Mouse (Mus musculus): ENCODE results near the gene Plp2. TPM values are rescaled to one million over a fixed set of nuclear protein-coding genes. Genes with fewer than 3 reads are reported as not detected.

Gene Plp2
- polyA plus RNA-seq, 1 experiment from 2014 or later, result 79.5 TPM

DNA sequence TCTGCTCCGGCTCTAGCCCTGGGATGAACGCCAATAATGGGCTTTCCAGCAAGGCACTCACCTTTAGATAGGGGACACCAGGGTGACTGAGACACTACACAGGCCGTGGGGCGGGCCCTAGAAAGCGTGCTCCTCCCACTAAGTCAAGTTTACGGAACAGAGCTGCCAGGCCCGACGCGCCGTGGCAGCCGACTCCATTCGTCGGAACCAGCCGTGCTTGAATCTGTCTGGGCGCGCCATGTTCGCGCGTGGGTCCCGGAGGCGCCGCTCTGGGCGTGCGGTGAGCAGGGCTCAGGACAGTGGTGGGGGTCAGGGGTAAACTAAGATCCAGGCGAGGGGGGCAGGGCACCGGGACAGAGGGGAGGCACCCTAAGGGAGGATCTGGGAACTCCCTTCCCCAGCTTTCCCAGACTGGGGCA is 14.0 kb downstream of the Plp2 start, which contains the start of gene Prickle3:
Gene Prickle3, plus strand, starts transcription at position 40 of the 419 bp plus-strand sequence.
- no peak within 1 kb of the TSS for H3K27ac ChIP-seq (ENCODE audit: low read depth, low read length)
- 15% methylated on average over 26 of the region's 26 CpGs for WGBS
- H3K4me1 ChIP-seq (replicated peaks; ENCODE audit: control insufficient read depth, insufficient read depth, low read length), result 0 out of 2 replicates have a peak, but pooled peaks cover 3% of the 10 kb centered on the region
- H3K4me2 ChIP-seq, result peak within 1 kb of the TSS; percentile 68
- no peaks in the 10 kb centered on the region for H3K9me3 ChIP-seq (ENCODE audit: control insufficient read depth, low read length)
- peak; percentile 70 for ATAC-seq (replicated peaks; ENCODE audit: low FRiP score)
- H3K9ac ChIP-seq (ENCODE audit: low read depth, low read length), result peak within 1 kb of the TSS; percentile 57
- peak within 1 kb of the TSS; percentile 49 for H3K4me3 ChIP-seq (ENCODE audit: low read depth, low read length)
- no peaks in the 10 kb centered on the region for H3K36me3 ChIP-seq (ENCODE audit: control insufficient read depth, insufficient read depth, low read length)
- no peak for DNase-seq (ENCODE audit: low spot score)
- no peaks in the 10 kb centered on the region for H3K27me3 ChIP-seq (replicated peaks; ENCODE audit: control insufficient read depth, insufficient read depth, low read length)

DNA sequence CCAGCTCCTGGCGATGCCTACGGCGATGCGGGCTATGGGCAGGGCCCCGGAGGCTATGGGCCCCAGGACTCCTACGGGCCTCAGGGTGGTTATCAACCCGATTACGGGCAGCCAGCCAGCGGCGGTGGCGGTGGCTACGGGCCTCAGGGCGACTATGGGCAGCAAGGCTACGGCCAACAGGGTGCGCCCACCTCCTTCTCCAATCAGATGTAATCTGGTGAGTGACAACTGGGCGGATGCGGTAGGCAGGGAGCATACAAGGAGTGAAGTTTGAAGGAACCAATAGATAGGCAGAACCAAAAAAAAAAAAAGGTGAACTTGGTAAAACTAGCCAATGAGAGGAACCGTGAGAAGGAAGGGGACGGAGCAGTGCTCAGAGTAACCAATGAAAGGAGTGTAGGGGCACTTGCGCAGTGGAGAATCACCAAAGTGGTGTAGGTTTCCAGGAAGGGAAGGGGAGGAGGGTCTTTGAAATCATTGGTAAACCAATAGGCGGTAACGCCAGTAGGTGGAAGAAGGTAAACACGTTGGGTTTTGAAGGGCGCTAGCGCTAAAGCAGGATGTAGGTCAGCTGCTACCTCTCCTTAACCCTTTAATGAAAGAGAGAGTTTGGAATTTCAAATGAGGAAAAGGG is 22.4 kb downstream of the Plp2 start:
- DNase-seq (ENCODE audit: low spot score), result peak; percentile 67
- H3K4me3 ChIP-seq (ENCODE audit: low read depth, low read length), result peak overlapping the region; percentile 53
- H3K36me3 ChIP-seq (ENCODE audit: control insufficient read depth, insufficient read depth, low read length), result no peaks in the 10 kb centered on the region
- 11% methylated on average over 25 of the region's 25 CpGs for WGBS
- peak overlapping the region; percentile 70 for H3K9ac ChIP-seq (ENCODE audit: low read depth, low read length)
- peak; percentile 97 for ATAC-seq (replicated peaks; ENCODE audit: low FRiP score)
- no peaks in the 10 kb centered on the region for H3K27me3 ChIP-seq (replicated peaks; ENCODE audit: control insufficient read depth, insufficient read depth, low read length)
- no peaks in the 10 kb centered on the region for H3K4me1 ChIP-seq (replicated peaks; ENCODE audit: control insufficient read depth, insufficient read depth, low read length)
- peak overlapping the region; percentile 69 for H3K4me2 ChIP-seq
- no peaks in the 10 kb centered on the region for H3K9me3 ChIP-seq (ENCODE audit: control insufficient read depth, low read length)
- H3K27ac ChIP-seq (ENCODE audit: low read depth, low read length), result peak overlapping the region; percentile 75; the same call in 1 of the 2 replicates

- Histone ChIP-seq H3K36me3 (ENCODE audit: control insufficient read depth, insufficient read depth, low read length) (no peaks in the 10 kb centered on the region), H3K4me2 (no peak overlapping the region), H3K27ac (ENCODE audit: low read depth, low read length) (no peak overlapping the region), H3K4me3 (ENCODE audit: low read depth, low read length) (no peak overlapping the region), H3K9me3 (ENCODE audit: control insufficient read depth, low read length) (no peaks in the 10 kb centered on the region), H3K9ac (ENCODE audit: low read depth, low read length) (no peak overlapping the region), H3K4me1 (replicated peaks; ENCODE audit: control insufficient read depth, insufficient read depth, low read length) (no peaks in the 10 kb centered on the region), H3K27me3 (replicated peaks; ENCODE audit: control insufficient read depth, insufficient read depth, low read length) (no peaks in the 10 kb centered on the region; the same call in 1 of the 2 replicates)
- WGBS, result 11% methylated on average over 5 of the region's 5 CpGs
- no peak for ATAC-seq (replicated peaks; ENCODE audit: low FRiP score)
- DNase-seq (ENCODE audit: low spot score), result peak; percentile 73
These were observed 25.8 kb downstream of the Plp2 start for GRCm38 (mm10) chrX:7645349-7645748.

- Histone ChIP-seq H3K4me3 (ENCODE audit: low read depth, low read length) (no peak overlapping the region), H3K27ac (ENCODE audit: low read depth, low read length) (no peak overlapping the region), H3K4me1 (replicated peaks; ENCODE audit: control insufficient read depth, insufficient read depth, low read length) (no peaks in the 10 kb centered on the region), H3K9ac (ENCODE audit: low read depth, low read length) (no peak overlapping the region), H3K27me3 (replicated peaks; ENCODE audit: control insufficient read depth, insufficient read depth, low read length) (peaks cover 11% of the 10 kb centered on the region), H3K4me2 (no peak overlapping the region), H3K9me3 (ENCODE audit: control insufficient read depth, low read length) (no peaks in the 10 kb centered on the region), H3K36me3 (ENCODE audit: control insufficient read depth, insufficient read depth, low read length) (no peaks in the 10 kb centered on the region)
- WGBS, result 35% methylated on average over 12 of the region's 12 CpGs
- ATAC-seq (replicated peaks; ENCODE audit: low FRiP score), result no peak
- no peak for DNase-seq (ENCODE audit: low spot score)
These were observed 30.4 kb downstream of the Plp2 start for GRCm38 (mm10) chrX:7640785-7641184.

DNA sequence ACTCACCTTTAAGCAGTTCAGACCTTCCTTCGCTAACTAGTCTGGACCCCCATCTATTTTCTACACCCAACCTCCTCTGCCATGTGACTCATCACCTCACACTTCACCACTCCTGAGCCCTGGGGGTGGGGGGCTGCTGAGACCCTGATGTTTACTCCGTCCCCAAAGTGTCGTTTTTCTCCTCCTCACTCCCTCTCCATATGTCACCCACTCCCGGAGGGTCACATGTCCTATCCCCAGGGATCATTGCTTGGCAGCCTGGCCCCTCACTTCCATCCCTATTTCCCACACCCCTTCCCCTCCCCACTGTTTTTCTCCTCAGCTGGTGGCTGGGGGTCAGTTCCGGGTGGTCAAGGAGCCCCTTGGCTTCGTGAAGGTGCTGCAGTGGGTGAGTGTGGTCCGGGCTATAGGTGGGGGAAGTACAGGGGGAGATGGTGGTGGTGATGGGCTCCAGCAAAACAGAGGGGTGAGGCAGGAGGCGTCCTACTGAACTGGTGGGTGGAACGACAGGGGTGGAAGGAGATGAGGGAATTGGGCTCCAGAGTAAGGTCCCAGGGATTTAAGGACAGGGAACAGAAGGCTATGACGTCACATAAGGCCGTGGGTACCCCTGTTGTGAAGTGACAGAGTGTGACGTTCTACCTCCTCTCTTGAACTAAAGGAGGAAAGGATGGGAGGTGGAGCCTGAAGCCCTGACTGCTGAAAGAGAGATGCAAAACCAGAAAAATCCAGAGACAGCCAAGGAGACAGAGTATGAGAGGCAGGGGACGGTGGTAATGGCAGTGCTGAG is 31.5 kb downstream of the Plp2 start:
- Histone ChIP-seq H3K27me3 (replicated peaks; ENCODE audit: control insufficient read depth, insufficient read depth, low read length) (peaks cover 11% of the 10 kb centered on the region), H3K27ac (ENCODE audit: low read depth, low read length) (no peak overlapping the region), H3K4me3 (ENCODE audit: low read depth, low read length) (no peak overlapping the region), H3K4me2 (no peak overlapping the region), H3K4me1 (replicated peaks; ENCODE audit: control insufficient read depth, insufficient read depth, low read length) (no peaks in the 10 kb centered on the region), H3K9me3 (ENCODE audit: control insufficient read depth, low read length) (no peaks in the 10 kb centered on the region), H3K36me3 (ENCODE audit: control insufficient read depth, insufficient read depth, low read length) (no peaks in the 10 kb centered on the region), H3K9ac (ENCODE audit: low read depth, low read length) (no peak overlapping the region)
- DNase-seq (ENCODE audit: low spot score) (no peak), ATAC-seq (replicated peaks; ENCODE audit: low FRiP score) (no peak)
- 18% methylated on average over 13 of the region's 13 CpGs for WGBS

GRCm38 (mm10) chrX:7638401-7639091 is 32.6 kb downstream of the Plp2 start, which contains the start of gene Syp:
Gene Syp, plus strand, starts transcription at chrX:7638471.
- peak within 1 kb of the TSS; percentile 33 for H3K4me3 ChIP-seq (ENCODE audit: low read depth, low read length)
- H3K9ac ChIP-seq (ENCODE audit: low read depth, low read length), result no peak within 1 kb of the TSS
- H3K27ac ChIP-seq (ENCODE audit: low read depth, low read length), result no peak within 1 kb of the TSS
- peaks cover 11% of the 10 kb centered on the region for H3K27me3 ChIP-seq (replicated peaks; ENCODE audit: control insufficient read depth, insufficient read depth, low read length)
- peak; percentile 88 for DNase-seq (ENCODE audit: low spot score)
- H3K9me3 ChIP-seq (ENCODE audit: control insufficient read depth, low read length), result no peaks in the 10 kb centered on the region
- H3K4me1 ChIP-seq (replicated peaks; ENCODE audit: control insufficient read depth, insufficient read depth, low read length), result no peaks in the 10 kb centered on the region
- peak; percentile 90 for ATAC-seq (replicated peaks; ENCODE audit: low FRiP score)
- H3K4me2 ChIP-seq, result peak within 1 kb of the TSS; percentile 60
- 14% methylated on average over 42 of the region's 42 CpGs for WGBS
- no peaks in the 10 kb centered on the region for H3K36me3 ChIP-seq (ENCODE audit: control insufficient read depth, insufficient read depth, low read length)

- H3K27ac ChIP-seq (ENCODE audit: low read depth, low read length), result no peak overlapping the region
- no peak overlapping the region for H3K4me2 ChIP-seq
- 31% methylated on average over 3 of the region's 3 CpGs for WGBS
- H3K36me3 ChIP-seq (ENCODE audit: control insufficient read depth, insufficient read depth, low read length), result no peaks in the 10 kb centered on the region
- no peaks in the 10 kb centered on the region for H3K9me3 ChIP-seq (ENCODE audit: control insufficient read depth, low read length)
- no peak overlapping the region for H3K9ac ChIP-seq (ENCODE audit: low read depth, low read length)
- H3K4me3 ChIP-seq (ENCODE audit: low read depth, low read length), result no peak overlapping the region
- H3K27me3 ChIP-seq (replicated peaks; ENCODE audit: control insufficient read depth, insufficient read depth, low read length), result peaks cover 11% of the 10 kb centered on the region
- DNase-seq (ENCODE audit: low spot score) (no peak), ATAC-seq (replicated peaks; ENCODE audit: low FRiP score) (no peak)
- H3K4me1 ChIP-seq (replicated peaks; ENCODE audit: control insufficient read depth, insufficient read depth, low read length), result no peaks in the 10 kb centered on the region
These were observed 36.1 kb downstream of the Plp2 start for GRCm38 (mm10) chrX:7635101-7635500.

GRCm38 (mm10) chrX:7632560-7632959 is 38.6 kb downstream of the Plp2 start:
- DNase-seq (ENCODE audit: low spot score) (no peak), ATAC-seq (replicated peaks; ENCODE audit: low FRiP score) (no peak)
- Histone ChIP-seq H3K36me3 (ENCODE audit: control insufficient read depth, insufficient read depth, low read length) (no peaks in the 10 kb centered on the region), H3K9me3 (ENCODE audit: control insufficient read depth, low read length) (no peaks in the 10 kb centered on the region), H3K4me1 (replicated peaks; ENCODE audit: control insufficient read depth, insufficient read depth, low read length) (no peaks in the 10 kb centered on the region), H3K27ac (ENCODE audit: low read depth, low read length) (no peak overlapping the region), H3K9ac (ENCODE audit: low read depth, low read length) (no peak overlapping the region), H3K4me3 (ENCODE audit: low read depth, low read length) (no peak overlapping the region), H3K27me3 (replicated peaks; ENCODE audit: control insufficient read depth, insufficient read depth, low read length) (no peaks in the 10 kb centered on the region), H3K4me2 (no peak overlapping the region)
- WGBS, result 78% methylated on average over 6 of the region's 6 CpGs

Measured in liver, embryonic 11.5 days (tissue).